Mouse (Mus musculus): Measurements from ENCODE around the gene Rabepk. TPM values are rescaled to one million over a fixed set of nuclear protein-coding genes. Genes with fewer than 3 reads are reported as not detected.
A peak's percentile ranks its signal among the peaks of the same experiment; 100 is the strongest.
"Not testable (repeated sequence)": the region's sequence is repeated elsewhere in the genome, so short reads cannot be mapped to it uniquely, and the experiment has no call there.

The Rabepk gene
- 10 to 100 TPM; 22.3 to 32.6 TPM for total RNA-seq (2021)

DNA sequence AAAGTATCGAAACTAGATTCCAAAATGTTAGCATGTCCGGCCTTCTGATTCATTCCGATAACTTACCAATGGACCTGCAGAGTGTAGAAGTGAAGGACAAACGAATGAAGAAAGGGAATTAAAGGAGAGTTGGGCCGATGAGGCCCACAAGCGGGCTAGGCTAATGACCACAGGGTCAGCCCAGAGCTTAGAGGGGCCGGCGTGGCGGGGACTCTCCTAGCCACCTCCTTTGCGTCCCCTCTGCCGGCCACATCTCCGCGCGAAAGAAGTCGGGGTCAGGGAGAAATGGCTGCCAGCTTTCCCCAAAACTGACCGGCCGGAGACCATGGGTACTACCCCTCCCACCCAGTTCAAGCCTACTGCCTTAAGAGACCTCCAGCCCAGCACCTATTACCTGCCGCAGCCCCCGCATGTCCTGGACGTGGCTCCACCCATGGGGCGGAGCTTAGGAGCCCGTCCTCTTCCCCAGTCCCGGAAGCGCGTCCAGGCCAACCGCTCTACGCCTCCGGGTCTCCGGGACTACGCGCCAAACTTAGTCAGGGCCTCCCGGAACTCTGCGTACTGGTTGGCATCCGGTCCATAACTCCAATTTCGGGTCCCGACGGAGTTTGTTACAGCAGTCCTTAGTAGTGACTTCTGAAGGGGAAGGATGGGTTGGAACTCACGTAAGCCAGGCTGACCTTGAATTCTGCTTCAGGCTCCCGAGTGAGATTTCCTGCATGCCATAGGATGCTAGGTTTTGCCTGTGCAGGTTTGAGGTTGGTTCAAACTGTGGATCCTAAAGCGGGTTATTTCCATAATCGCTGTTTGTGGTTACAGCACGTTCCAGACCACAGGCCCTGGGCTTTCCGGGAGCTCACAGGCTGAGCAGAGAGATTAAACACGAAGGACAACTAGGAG, at the start of gene Rabepk:
TSS of gene Rabepk (minus strand) at position 556 of the 900 bp plus-strand sequence.
- DNase-seq (ENCODE audit: extremely low spot score in 1 of 2, low spot score in 2 of 2), result peak; percentile 36 to 92
- intact Hi-C loops (cut with DNase I), result no loop called here

- no peak for DNase-seq (ENCODE audit: extremely low spot score in 1 of 2, low spot score in 2 of 2)
- intact Hi-C loops (cut with DNase I), result no loop called here
These were observed 48.0 kb upstream of the Rabepk start for GRCm38 (mm10) chr2:34847702-34848101.

GRCm38 (mm10) chr2:34843211-34843939, 43.7 kb upstream of the Rabepk start:
- intact Hi-C loops (cut with DNase I), result no loop called here
- DNase-seq (ENCODE audit: extremely low spot score in 1 of 2, low spot score in 2 of 2), result peak in 1 of 2 experiments; percentile 68

GRCm38 (mm10) chr2:34841706-34842105, 42.0 kb upstream of the Rabepk start:
- DNase-seq (ENCODE audit: extremely low spot score in 1 of 2, low spot score in 2 of 2), result peak; percentile 38 to 45

DNA sequence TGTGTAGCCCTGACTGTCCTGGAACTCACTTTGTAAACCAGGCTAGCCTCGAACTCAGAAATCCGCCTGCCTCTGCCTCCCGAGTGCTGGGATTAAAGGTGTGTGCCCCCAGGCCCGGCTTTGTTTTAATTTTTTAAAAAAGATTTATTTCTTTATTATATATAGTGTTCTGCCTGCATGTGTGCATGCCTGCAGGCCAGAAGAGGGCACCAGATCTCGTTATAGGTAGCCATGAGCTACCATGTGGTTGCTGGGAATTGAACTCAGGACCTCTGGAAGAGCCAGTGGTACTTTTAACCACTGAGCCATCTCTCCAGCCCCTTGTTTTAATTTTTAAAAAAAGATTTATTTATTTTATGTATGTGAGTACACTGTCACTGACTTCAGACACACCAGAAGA, 40.4 kb upstream of the Rabepk start:
- DNase-seq (ENCODE audit: extremely low spot score in 1 of 2, low spot score in 2 of 2); intact Hi-C loops (cut with DNase I): not testable (repeated sequence)

More at GRCm38 (mm10) chr2:34841706-34842105, 42.0 kb upstream of the Rabepk start:
- intact Hi-C loops (cut with DNase I), result no loop called here

DNA sequence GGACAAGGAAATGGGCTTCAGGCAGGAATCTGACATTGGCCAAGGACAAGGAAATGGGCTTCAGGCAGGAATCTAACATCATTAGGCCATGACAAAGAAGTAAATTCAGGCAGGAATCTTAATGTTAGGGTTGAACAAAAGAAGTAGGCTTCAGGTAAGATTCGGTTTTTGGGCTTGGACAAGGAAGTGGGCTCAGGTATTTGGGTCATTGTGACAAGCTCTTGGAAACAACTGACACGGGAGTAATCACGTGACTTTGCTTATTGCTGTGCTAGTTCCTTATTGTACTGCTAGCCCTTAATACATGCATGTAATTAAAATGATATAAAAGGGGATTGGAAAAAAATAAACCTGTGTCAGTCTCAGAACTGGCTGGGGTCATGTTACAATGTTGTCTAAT, 36.0 kb upstream of the Rabepk start:
- intact Hi-C loops (cut with DNase I), result no loop called here
- no peak for DNase-seq (ENCODE audit: extremely low spot score in 1 of 2, low spot score in 2 of 2)

- intact Hi-C loops (cut with DNase I), result no loop called here
- no peak for DNase-seq (ENCODE audit: extremely low spot score in 1 of 2, low spot score in 2 of 2)
These were observed 33.9 kb upstream of the Rabepk start for GRCm38 (mm10) chr2:34833624-34834023.

DNA sequence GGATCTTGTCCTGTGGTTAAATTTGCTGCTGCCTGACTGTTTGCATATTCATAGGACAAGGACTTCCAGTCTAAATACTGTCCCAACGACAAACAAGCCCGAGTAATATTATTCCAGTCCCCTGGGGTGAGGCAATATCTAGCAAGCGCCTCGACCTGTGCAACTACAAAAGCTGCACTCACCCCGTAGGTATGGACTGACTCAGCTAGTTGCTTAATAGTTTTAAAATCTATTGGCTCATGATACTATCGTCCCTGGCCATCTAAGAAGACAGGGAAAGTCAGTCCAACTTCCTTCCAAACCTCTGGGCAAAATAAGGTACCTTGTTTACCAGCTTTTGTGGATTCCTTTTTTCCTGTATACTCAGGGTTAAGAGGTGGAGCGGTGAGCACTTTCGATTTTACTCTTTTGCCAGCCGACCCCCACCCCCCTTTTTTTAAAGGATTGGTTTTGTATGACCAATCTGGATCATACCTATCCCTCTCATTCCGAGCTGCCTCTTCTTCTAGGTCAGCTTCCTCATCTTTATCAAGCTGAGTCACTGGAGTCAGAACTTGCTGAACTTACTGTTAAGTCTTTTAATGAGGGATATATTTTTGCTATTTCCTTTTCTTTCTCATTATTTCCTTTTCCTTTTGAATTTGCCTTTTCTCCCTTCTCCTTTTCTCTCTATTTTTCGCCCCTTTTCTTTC, 33.2 kb upstream of the Rabepk start, which contains the start of gene Gm34653:
TSS of gene Gm34653 (plus strand) at position 242 of the 692 bp plus-strand sequence.
- DNase-seq (ENCODE audit: extremely low spot score in 1 of 2, low spot score in 2 of 2); intact Hi-C loops (cut with DNase I): not testable (repeated sequence)

DNA sequence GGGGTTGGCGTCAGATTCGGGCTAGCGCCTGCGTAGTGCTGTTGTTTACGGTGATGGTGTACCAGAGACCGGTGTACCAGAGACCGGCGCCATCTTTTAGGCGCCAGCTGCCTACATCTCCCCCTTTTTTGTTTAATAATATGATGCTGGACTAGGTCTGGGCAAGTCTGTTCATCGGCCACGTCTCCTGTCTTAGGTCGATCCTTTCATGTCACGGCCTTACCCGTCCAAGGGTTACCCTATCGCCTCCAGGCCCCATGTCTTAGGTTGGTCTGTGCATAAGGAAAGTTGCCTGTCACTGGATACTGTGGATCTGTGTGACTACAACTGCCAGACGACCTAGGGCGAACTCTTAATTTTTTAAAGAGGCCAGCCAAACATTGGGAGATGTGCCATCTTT, 30.4 kb upstream of the Rabepk start:
- not testable (repeated sequence) for DNase-seq (ENCODE audit: extremely low spot score in 1 of 2, low spot score in 2 of 2)

DNA sequence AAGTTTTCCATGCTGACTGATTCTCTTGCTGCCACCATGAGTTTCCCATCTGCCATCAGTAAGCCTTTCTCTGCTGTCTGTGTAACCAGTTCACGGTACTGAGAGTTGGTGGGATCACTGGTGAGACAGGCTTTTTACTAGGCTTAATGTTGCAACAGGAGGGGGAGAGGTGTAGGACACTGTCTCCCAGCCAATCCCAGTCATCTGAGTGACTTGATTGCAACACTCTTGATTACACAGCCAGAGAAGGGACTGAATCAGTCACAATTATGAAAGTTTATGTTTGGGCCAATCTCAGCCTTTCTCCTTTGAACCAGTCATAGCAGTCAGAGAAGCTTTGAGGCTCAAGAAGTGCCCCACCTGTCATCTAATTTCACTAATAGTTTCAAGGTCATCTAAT, 28.3 kb upstream of the Rabepk start:
- no peak for DNase-seq (ENCODE audit: extremely low spot score in 1 of 2, low spot score in 2 of 2)
- intact Hi-C loops (cut with DNase I), result loop anchor here (5.0 kb wide), 1 partner anchor 279 kb away; the partner anchor contains the start of gene Cntrl

More for the DNA sequence above, 30.4 kb upstream of the Rabepk start:
- intact Hi-C loops (cut with DNase I), result not testable (repeated sequence)

- intact Hi-C loops (cut with DNase I), result loop anchor here (5.0 kb wide), 1 partner anchor 280 kb away; the partner anchor contains the start of gene Cntrl
- DNase-seq (ENCODE audit: extremely low spot score in 1 of 2, low spot score in 2 of 2), result no peak
These were observed 27.9 kb upstream of the Rabepk start for GRCm38 (mm10) chr2:34827591-34827990.

GRCm38 (mm10) chr2:34826460-34827231, 26.9 kb upstream of the Rabepk start:
- intact Hi-C loops (cut with DNase I), result loop anchor here (5.0 kb wide), 1 partner anchor 281 kb away; the partner anchor contains the start of gene Cntrl
- DNase-seq (ENCODE audit: extremely low spot score in 1 of 2, low spot score in 2 of 2), result no peak

- DNase-seq (ENCODE audit: extremely low spot score in 1 of 2, low spot score in 2 of 2), result peak; percentile 91 to 95
- intact Hi-C loops (cut with DNase I), result loop anchor here (5.0 kb wide), 1 partner anchor 281 kb away; the partner anchor contains the start of gene Cntrl
These were observed 26.2 kb upstream of the Rabepk start, which contains the start of gene Fbxw2 for GRCm38 (mm10) chr2:34825827-34826459. Gene Fbxw2 (minus strand): TSS chr2:34826311.

DNA sequence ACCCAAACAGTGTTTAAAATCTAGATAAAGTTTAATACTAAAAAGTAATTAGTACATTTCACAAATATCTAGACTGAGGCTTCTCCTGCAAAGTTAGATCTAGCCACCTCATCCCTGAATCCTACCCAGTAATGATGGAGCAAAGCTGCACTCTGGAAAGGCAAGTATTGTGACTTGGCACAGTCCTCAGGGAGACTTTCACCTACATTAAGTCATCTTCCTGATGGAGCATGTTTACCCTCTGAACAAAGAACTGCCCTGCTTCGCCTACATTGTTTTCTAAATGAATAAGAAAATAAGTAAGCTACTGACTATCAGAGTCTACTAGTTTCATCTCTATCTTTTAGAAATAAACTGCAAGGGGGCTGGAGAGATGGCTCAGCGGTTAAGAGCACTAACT, 18.8 kb upstream of the Rabepk start:
- no peak for DNase-seq (ENCODE audit: extremely low spot score in 1 of 2, low spot score in 2 of 2)
- intact Hi-C loops (cut with DNase I), result no loop called here

DNA sequence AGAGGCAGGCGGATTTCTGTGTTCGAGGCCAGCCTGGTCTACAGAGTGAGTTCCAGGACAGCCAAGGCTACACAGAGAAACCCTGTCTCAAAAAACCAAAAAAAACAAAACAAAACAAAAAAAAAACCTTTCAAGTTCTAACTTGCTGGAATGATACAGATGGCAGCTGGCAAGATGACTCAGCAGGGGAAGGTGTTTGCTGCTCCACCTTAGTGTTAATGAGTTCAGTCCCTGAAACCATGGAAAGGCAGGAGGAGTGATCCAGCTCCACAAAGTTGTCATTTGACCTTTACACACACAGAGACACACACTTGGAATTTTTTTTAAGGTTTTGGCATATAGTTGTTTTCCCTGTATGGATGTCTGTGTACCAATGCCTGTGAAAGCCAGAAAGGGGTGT, 16.2 kb upstream of the Rabepk start:
- intact Hi-C loops (cut with DNase I); DNase-seq (ENCODE audit: extremely low spot score in 1 of 2, low spot score in 2 of 2): not testable (repeated sequence)

- intact Hi-C loops (cut with DNase I), result no loop called here
These were observed 13.0 kb upstream of the Rabepk start for GRCm38 (mm10) chr2:34812706-34813105.

DNA sequence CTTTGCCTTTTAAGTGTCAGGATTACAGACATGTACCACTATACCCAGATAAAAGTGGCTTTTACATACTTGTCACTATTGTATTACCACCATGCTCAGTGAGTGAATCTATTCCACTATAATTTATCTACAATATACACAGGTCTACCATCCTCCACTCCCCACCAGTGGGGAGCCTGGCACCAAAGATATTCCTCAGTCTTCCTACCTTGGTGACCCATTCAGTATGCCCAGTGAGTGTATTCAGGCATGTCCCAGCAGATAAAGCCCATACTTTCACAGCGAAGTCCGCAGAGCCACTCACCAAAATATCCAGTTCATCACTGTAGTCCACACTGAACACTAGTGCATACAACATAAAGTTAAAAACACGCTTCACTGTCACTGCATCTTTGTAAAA, 11.1 kb upstream of the Rabepk start:
- no peak for DNase-seq (ENCODE audit: extremely low spot score in 1 of 2, low spot score in 2 of 2)
- intact Hi-C loops (cut with DNase I), result no loop called here

More at GRCm38 (mm10) chr2:34812706-34813105, 13.0 kb upstream of the Rabepk start:
- no peak for DNase-seq (ENCODE audit: extremely low spot score in 1 of 2, low spot score in 2 of 2)

All from left cerebral cortex, postnatal 10 days (tissue).